Mouse (Mus musculus) liver, adult 2 months (tissue): ENCODE results near the gene Ext2.

ENCODE experiments used
- CTCF ChIP-seq: fragments of 200-500 bp; IDR thresholded peaks from 2 replicates; pipeline ENCODE4 v1.5.1; 2011; ENCODE audit warnings: low read depth, low read length, control low read depth
- POLR2A ChIP-seq: fragments of 200-500 bp; IDR thresholded peaks from 2 replicates; pipeline ENCODE4 v1.6.1; 2011; ENCODE audit warnings: low read length, control low read depth; ENCODE audit not compliant: insufficient read depth; ENCODE audit errors: extremely low read depth

GRCm38 (mm10) chr2:93809931-93810330 lies 12.4 kb downstream of the Ext2 start:
- peak; percentile 98 for TF ChIP-seq CTCF
- no peak for TF ChIP-seq POLR2A
